Mouse (Mus musculus) myocyte (in vitro differentiated cells): ENCODE results near the gene Eif2ak4. TPM values are rescaled to one million over a fixed set of nuclear protein-coding genes. Genes with fewer than 3 reads are reported as not detected.

Experiments used
- H3K27me3 ChIP-seq: one replicate; pipeline ENCODE4 v1.6.1; 2011; ENCODE audit not compliant: control insufficient read depth, insufficient read depth, insufficient read length
- H3K36me3 ChIP-seq: one replicate; pipeline ENCODE4 v1.6.1; 2011; ENCODE audit not compliant: control insufficient read depth, insufficient read depth
- H3K4me2 ChIP-seq: one replicate; pipeline ENCODE4 v1.6.1; 2011; ENCODE audit warnings: low read depth, control low read depth
- H3K4me3 ChIP-seq: one replicate; pipeline ENCODE4 v1.5.1; 2011; ENCODE audit warnings: mild to moderate bottlenecking, control low read depth, moderate library complexity
- H3K79me2 ChIP-seq: one replicate; pipeline ENCODE4 v1.6.1; 2011; ENCODE audit not compliant: control insufficient read depth, insufficient read depth
- H3ac ChIP-seq: one replicate; pipeline ENCODE4 v1.6.1; 2011; ENCODE audit not compliant: control insufficient read depth, insufficient read length
- CEBPB ChIP-seq: IDR thresholded peaks from 2 replicates; pipeline ENCODE4 v1.6.1; 2011; ENCODE audit warnings: mild to moderate bottlenecking, moderate library complexity; ENCODE audit not compliant: poor library complexity, insufficient read depth, severe bottlenecking
- E2F4 ChIP-seq: IDR thresholded peaks from one replicate; pipeline ENCODE4 v1.6.1; 2011; ENCODE audit warnings: mild to moderate bottlenecking, control low read depth, moderate library complexity; ENCODE audit not compliant: insufficient read depth
- MAX ChIP-seq: IDR thresholded peaks from one replicate; pipeline ENCODE4 v1.6.1; 2011; ENCODE audit warnings: low read depth, mild to moderate bottlenecking, control low read depth
- MYOD1 ChIP-seq, 3 experiments: IDR thresholded peaks; one replicate each; pipeline ENCODE4 v1.6.1; 2011; ENCODE audit warnings: control low read depth in 2 of 3, low read depth in 2 of 3, mild to moderate bottlenecking in 2 of 3, moderate library complexity in 1 of 3; ENCODE audit not compliant: insufficient read length in 2 of 3, control insufficient read depth in 1 of 3
- MYOG ChIP-seq, 3 experiments: IDR thresholded peaks; one replicate each; pipeline ENCODE4 v1.6.1; 2011; ENCODE audit warnings: control low read depth in 2 of 3, low read depth in 2 of 3, mild to moderate bottlenecking in 2 of 3; ENCODE audit not compliant: insufficient read length in 2 of 3, control insufficient read depth in 1 of 3, insufficient read depth in 1 of 3
- POLR2A ChIP-seq: IDR thresholded peaks from one replicate; pipeline ENCODE4 v1.6.1; 2011; ENCODE audit warnings: low read depth, mild to moderate bottlenecking, control low read depth, moderate library complexity; ENCODE audit not compliant: insufficient read length
- POLR2AphosphoS2 ChIP-seq: IDR thresholded peaks from one replicate; pipeline ENCODE4 v1.6.1; 2011; ENCODE audit warnings: low read depth, control low read depth; ENCODE audit not compliant: insufficient read length
- REST ChIP-seq: IDR thresholded peaks from one replicate; pipeline ENCODE4 v1.6.1; 2011; ENCODE audit warnings: mild to moderate bottlenecking, control low read depth, moderate library complexity; ENCODE audit not compliant: insufficient read depth, insufficient read length
- SRF ChIP-seq: IDR thresholded peaks from one replicate; pipeline ENCODE4 v1.6.1; 2011; ENCODE audit warnings: low read depth; ENCODE audit not compliant: control insufficient read depth, insufficient read length
- TCF12 ChIP-seq: IDR thresholded peaks from one replicate; pipeline ENCODE4 v1.6.1; 2011; ENCODE audit warnings: mild to moderate bottlenecking, control low read depth; ENCODE audit not compliant: poor library complexity, insufficient read depth, severe bottlenecking
- TCF3 ChIP-seq: IDR thresholded peaks from one replicate; pipeline ENCODE4 v1.6.1; 2011; ENCODE audit warnings: low read depth, control low read depth; ENCODE audit not compliant: insufficient read length
- USF1 ChIP-seq: IDR thresholded peaks from one replicate; pipeline ENCODE4 v1.6.1; 2011; ENCODE audit warnings: low read depth, mild to moderate bottlenecking, control low read depth, moderate library complexity
- polyA plus RNA-seq: library from polyadenylated mRNA; unstranded; fragments of >200 nt; fragmentation: generic; extraction: Trizol; gene quantifications from one replicate; pipeline ENCODE4 v1.2.1, GENCODE M21; 2012; ENCODE audit warnings: missing spikeins

Eif2ak4 gene
- polyA plus RNA-seq, 1 experiment: 4.7 TPM

GRCm38 (mm10) chr2:118499135-118499961 is 110.9 kb downstream of the Eif2ak4 start:
- no peaks in the 10 kb centered on the region for H3K79me2 ChIP-seq
- H3K36me3 ChIP-seq: no peaks in the 10 kb centered on the region
- H3ac ChIP-seq: no peak overlapping the region
- peak overlapping the region; percentile 24 for H3K4me2 ChIP-seq
- H3K27me3 ChIP-seq: no peaks in the 10 kb centered on the region
- no peak overlapping the region for H3K4me3 ChIP-seq
- TF ChIP-seq CEBPB: 0 out of 2 replicates have a peak, but pooled peaks have one; percentile 6
- TF ChIP-seq MYOG (IDR thresholded peaks at IDR 0.05; ENCODE audit: control insufficient read depth in 1 of 3, insufficient read depth in 1 of 3, insufficient read length in 2 of 3, low read depth in 2 of 3): peak in 1 of 3 experiments; percentile 36
- TF ChIP-seq SRF: no peak
- peak in 2 of 3 experiments; percentile 6 to 14 for TF ChIP-seq MYOD1 (IDR thresholded peaks at IDR 0.05; ENCODE audit: control insufficient read depth in 1 of 3, insufficient read length in 2 of 3, low read depth in 2 of 3)

GRCm38 (mm10) chr2:118500191-118500590 is 111.8 kb downstream of the Eif2ak4 start:
- Histone ChIP-seq H3K4me2 (no peak overlapping the region), H3K27me3 (no peaks in the 10 kb centered on the region), H3K36me3 (no peaks in the 10 kb centered on the region), H3K79me2 (no peaks in the 10 kb centered on the region), H3K4me3 (no peak overlapping the region), H3ac (no peak overlapping the region)
- TF ChIP-seq REST (no peak), SRF (no peak), POLR2A (no peak), MYOG (IDR thresholded peaks at IDR 0.05; ENCODE audit: control insufficient read depth in 1 of 3, insufficient read depth in 1 of 3, insufficient read length in 2 of 3, low read depth in 2 of 3) (no peak), USF1 (no peak)

GRCm38 (mm10) chr2:118507126-118507525 is 118.7 kb downstream of the Eif2ak4 start:
- no peak overlapping the region for H3K4me3 ChIP-seq
- no peaks in the 10 kb centered on the region for H3K79me2 ChIP-seq
- H3K36me3 ChIP-seq: no peaks in the 10 kb centered on the region
- no peak overlapping the region for H3ac ChIP-seq
- H3K4me2 ChIP-seq: no peak overlapping the region
- no peaks in the 10 kb centered on the region for H3K27me3 ChIP-seq
- TF ChIP-seq MYOD1 (IDR thresholded peaks at IDR 0.05; ENCODE audit: control insufficient read depth in 1 of 3, insufficient read length in 2 of 3, low read depth in 2 of 3): no peak
- TF ChIP-seq TCF12: no peak
- TF ChIP-seq E2F4: no peak
- no peak for TF ChIP-seq MAX
- no peak for TF ChIP-seq MYOG (IDR thresholded peaks at IDR 0.05; ENCODE audit: control insufficient read depth in 1 of 3, insufficient read depth in 1 of 3, insufficient read length in 2 of 3, low read depth in 2 of 3)
- no peak for TF ChIP-seq CEBPB
- TF ChIP-seq SRF: no peak
- TF ChIP-seq USF1: no peak
- TF ChIP-seq TCF3: no peak
- no peak for TF ChIP-seq REST
- TF ChIP-seq POLR2A: no peak

GRCm38 (mm10) chr2:118509688-118510446 is 121.4 kb downstream of the Eif2ak4 start:
- no peak overlapping the region for H3ac ChIP-seq

More at GRCm38 (mm10) chr2:118509688-118510446, 121.4 kb downstream of the Eif2ak4 start:
- peak overlapping the region; percentile 49 for H3K4me2 ChIP-seq
- H3K79me2 ChIP-seq: no peaks in the 10 kb centered on the region
- H3K4me3 ChIP-seq: no peak overlapping the region
- H3K27me3 ChIP-seq: no peaks in the 10 kb centered on the region
- TF ChIP-seq MYOG (IDR thresholded peaks at IDR 0.05; ENCODE audit: control insufficient read depth in 1 of 3, insufficient read depth in 1 of 3, insufficient read length in 2 of 3, low read depth in 2 of 3) (no peak), USF1 (no peak), TCF12 (no peak), MAX (no peak), SRF (no peak), MYOD1 (IDR thresholded peaks at IDR 0.05; ENCODE audit: control insufficient read depth in 1 of 3, insufficient read length in 2 of 3, low read depth in 2 of 3) (no peak), POLR2AphosphoS2 (no peak), CEBPB (no peak), TCF3 (no peak), POLR2A (no peak), REST (no peak), E2F4 (no peak)
- no peaks in the 10 kb centered on the region for H3K36me3 ChIP-seq
